Mouse (Mus musculus): ENCODE measurements around the gene Cd80.

The Cd80 gene

DNA sequence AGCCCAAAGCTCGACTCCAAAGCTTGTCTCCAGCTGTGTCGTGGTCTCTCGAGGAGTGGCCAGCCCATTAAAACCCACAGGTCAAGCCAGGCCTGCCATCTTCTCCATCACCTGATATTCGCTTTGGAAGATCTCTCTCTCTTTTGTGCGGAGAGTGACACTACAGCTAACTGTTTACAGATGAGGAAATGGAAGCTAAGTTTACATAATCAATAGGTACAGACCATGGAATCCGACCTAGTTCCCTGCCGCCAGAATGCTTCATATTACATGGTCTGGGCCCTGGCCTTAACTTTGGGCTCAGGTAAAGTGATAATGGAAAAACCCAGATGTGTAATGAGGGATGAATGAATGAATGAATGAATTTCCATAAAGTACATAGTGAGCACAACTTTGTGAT, 4.7 kb upstream of the Cd80 start:
- DNase-seq, result no peak

DNA sequence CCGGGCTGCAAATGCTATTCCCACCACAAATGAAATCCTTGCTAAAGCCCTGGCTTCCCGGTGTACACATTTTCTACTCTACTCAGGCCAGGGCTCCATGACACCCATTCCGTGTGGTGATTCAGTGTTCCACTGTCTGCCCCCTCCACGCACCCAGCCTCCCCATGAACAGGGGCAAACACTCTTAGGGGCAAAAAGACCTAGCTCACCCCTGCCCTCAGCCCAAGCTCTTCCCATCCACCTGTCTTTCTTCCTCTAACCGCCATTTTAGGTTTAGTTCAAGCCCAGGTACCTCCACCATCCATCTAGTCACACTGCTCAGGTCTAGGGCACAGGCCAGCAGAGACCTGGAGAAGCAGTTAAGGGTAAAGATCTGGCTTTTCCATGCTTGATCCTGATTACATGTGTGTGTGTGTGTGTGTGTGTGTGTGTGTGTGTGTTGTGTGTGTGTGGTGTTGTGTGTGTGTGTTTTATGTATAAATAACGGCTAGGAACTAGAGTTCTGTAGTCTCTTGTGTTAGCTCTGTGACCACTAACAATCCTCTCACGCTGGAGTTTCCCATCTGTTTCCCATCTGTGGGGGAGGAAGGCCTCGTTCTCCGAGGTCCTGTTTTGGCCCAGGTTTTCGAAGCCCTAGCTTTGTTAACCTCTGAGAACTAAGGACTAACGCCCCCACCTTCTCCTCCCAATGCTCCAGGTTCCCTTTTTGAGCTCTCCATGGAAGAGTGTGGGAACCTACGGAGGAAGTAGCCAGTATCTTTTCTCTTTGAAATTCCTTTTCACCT, 3.7 kb upstream of the Cd80 start:
- DNase-seq, result no peak

DNA sequence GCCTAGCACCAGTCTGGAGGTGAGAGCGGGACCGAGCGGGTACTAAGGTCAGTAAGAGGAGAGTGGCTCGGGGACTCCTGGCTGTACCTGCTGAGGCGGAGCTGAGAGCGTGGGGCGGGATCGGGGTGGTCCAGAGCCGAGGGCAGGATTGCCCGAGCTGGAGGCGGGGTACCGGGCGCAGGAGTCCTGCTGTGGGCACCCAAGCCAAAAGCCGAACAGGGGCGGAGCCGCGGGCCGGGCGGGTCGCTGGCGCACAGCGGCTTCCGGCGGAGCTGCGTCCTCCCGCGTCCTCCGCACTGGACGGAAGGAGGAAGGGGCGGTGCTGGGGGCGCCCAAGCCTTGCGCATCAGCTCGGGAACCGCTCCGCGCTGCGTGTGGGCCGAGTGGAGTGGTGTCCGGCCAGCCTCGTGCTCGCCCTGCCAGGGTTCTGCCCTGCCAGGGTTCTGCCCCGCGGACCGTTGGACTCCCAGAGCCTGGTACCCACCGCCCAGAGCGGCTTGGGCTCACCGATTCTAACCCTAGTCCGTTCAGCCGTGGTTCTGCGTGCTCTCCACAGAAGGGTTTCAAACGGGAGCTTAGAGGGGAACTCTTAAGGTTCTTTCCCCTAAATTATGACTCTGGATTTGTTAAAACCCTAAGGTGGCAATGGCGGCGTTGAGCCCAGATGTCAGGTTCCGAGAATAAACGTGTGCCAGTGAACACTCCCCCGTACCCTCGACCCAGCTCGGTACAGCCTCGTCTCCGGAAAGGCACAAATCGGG, 2.7 kb upstream of the Cd80 start, which contains the start of gene Adprh:
Gene Adprh, minus strand, starts transcription at position 262 of the 761 bp plus-strand sequence.
- DNase-seq, result peak; percentile 83 to 86

DNA sequence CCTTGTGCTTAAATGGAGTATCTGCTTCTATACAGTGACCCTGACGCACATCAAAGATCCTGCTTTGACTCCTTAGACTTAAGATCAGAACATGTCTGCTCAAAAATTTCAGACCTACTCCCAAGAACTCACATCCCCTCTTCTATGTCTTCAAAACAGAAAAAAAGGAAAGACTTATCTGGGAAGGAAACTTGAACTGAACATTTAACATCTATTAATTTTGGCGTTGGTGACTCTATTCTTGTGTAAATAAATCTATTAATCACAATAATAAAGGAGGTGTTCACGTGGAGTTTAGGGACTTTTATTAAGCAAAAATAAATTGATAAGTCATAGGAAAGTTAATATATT, 2.2 kb upstream of the Cd80 start:
- no peak for DNase-seq

DNA sequence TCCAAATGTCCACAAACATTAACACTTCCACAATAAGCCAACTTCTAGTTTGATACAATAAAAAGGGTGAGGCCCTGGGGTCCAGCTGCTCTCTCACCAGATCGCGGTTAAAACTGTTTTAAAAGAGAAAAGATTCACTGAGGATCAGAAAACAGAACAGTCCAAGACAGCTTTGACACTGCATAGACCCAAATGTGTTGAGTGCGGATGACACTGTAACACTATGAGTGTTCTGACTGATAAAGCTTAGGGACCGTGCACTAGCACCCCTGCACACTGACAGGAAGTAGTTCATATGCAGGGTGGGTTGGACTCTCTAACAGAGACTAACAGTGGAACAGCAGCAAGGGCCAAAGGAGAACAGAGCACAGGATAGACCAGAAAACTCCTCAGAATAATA, 1.4 kb upstream of the Cd80 start:
- DNase-seq, result no peak

DNA sequence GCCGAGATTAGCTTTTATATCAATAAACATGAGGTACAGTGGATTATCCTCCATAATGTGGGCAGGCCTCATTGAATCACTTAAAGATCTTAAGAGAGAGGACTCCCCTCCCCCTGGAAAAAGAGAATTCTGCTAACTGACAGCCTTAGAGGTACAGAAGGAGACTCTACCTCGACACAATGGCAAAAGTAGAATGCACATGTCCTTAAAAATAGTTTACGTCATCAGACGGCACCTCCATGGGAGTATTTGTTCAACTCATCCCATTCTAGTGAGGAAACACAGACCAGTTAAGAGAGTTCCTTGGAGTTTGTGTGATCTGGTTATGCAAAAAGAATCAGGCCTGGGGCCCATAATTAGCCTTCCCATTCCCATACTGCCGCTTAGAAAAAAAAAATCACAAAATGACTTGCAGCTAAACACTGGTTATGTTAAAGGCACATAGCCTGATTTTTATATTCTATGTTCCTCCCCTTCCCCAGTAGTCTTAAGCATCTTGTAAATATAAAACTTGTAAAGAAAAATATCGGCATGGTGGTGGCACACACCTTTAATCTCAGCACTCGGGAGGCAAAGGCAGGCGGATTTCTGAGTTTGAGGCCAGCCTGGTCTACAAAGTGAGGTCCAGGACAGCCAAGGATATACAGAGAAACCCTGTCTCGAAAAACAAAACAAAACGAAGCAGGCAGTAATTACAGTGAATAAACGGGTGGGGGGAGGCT, 667 bp upstream of the Cd80 start:
- no peak for DNase-seq

DNA sequence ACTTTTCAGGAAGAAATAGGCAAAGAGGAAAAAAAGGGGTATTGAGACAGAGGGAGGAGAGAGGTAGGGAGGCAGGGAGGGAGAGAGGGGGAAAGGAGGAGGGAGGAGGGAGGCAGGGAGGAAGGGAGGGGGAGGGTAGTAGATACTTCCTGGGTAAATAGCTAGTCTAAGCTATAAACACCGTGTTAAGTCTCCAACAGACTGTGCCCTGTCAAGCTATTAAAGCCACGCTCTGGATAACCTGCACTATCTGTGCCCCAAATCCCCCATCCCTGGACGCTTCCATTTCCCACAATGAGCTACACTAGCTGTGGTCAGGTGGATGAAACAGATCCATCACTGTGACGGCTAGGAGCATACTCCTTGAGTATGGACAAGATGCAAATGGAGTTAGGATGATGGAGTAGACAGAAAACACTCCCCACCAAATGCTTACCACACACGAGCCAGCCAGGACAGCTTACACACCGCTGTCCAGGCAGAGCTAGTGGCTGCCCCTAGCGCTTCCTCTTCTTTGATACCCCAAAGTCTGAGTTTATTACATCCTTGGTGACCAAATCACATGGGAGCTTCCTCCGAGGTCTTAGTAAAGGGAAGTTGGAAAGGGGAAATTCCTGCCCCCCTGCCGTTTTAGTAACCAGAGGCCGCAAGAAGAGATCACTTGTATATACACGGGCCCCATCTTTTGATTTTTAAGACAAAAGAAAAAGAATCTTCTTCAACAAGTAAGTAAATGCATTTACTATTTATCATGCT, 1.6 kb downstream of the Cd80 start:
- DNase-seq, result no peak

DNA sequence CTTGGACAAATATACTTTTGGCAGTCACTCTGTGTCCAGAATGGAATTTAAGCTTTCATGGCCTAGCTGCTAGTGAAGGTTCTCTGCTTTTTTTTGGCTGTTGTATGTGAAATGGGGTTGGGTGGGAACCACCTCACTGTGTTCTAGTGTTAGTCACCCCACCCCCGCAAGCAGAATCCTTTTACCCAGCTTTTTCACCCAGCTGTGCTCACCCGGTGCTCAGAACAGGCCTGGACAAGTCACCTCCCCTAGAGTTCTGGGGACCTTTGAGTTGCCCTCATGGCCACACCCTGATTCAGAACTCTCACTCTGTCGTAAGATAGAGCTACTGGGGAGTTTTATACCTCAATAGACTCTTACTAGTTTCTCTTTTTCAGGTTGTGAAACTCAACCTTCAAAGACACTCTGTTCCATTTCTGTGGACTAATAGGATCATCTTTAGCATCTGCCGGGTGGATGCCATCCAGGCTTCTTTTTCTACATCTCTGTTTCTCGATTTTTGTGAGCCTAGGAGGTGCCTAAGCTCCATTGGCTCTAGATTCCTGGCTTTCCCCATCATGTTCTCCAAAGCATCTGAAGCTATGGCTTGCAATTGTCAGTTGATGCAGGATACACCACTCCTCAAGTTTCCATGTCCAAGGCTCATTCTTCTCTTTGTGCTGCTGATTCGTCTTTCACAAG, 3.4 kb downstream of the Cd80 start:
- no peak for DNase-seq

DNA sequence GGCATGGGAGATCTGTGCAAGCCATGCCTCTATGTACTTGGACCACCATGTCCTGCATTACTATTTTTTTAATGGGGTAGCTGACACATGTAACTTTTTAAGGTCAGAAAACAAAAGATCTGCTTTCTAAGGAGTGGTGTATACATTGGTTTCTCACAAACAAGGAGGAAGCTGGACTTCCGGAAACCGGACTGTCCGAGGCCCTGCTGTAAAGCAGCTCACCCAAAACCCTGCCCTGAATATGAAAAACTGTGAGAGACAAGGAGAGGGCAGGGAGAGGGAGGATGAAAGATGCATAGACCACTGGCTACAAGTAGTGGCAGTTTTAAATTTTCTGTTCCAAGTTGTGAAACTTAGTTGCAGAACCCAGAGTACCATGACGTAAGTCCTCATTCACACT, 4.6 kb downstream of the Cd80 start:
- no peak for DNase-seq

DNA sequence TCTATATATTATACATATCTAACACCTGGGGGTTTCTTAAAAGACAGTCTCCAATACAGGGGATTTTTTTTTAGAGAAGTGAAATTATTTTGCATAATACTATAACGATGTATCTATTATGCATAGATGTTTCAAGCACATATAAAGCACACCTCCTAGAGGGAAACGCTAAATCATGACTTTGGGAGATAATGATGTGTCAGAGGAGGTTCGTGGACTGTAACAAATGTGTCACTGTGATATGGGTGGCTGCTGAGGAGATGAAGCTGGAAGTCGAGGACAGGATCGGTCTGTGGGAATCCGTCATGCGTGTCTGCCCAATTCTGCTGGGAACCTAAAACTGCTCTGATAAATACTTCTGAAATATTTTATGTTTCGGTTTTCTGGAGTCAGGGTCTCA, 6.4 kb downstream of the Cd80 start:
- DNase-seq, result no peak

DNA sequence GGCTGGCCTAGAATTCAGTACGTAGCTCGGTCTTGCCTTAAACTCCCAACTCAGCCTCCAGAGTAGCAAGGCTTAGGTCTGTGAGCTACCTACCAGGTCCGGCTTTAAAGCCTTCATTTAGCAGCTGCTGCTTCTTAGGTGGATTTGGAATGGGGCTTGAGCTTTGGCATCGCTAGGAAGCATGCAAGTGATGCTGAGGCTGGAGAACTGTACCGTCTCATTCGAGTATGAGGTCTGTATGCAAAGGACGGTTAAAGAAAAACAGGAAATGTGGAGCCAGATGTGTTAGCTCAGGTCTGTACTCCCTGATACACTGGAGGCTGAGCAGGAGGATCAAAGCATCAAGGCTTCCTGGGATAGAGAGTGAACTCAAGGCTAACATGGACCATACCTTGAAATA, 6.8 kb downstream of the Cd80 start:
- no peak for DNase-seq

DNA sequence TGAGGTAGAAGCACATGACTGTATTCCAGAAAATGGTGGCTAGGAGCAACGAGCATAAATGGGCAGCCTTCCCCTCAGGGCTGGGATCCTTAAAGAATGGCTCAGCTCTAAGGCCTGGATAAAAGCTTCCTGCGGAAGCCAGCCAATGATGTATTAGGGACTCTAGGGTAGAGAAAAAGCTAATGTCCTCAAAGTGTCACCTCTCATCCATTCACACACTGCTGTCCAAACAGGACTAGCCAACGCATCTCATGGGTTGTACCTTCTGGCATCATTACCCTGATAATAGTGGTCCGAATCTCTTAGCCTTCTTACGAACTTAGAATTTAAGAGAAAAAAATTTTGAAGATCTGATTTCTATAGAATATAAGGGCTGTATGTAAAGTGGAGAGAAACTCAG, 7.9 kb downstream of the Cd80 start:
- DNase-seq, result no peak

DNA sequence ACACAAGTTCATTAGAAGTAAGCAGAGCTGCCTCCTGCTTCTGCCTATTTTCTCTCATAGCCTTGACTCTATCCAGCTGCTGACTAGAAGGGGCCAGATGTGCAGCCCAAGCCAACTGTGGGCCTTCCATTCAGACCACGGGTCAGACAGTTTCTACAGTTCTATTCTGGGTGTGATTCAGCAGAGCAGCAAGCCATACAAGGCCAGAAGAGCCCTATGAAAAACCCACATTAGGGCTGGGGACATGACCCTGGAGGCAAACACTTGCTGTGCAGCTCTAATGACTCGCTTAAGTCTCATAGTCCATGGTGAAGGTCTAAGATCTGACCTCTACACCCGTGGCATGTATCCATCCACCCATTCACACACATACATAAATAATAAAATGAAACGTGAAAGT, 10.7 kb downstream of the Cd80 start:
- DNase-seq, result no peak

DNA sequence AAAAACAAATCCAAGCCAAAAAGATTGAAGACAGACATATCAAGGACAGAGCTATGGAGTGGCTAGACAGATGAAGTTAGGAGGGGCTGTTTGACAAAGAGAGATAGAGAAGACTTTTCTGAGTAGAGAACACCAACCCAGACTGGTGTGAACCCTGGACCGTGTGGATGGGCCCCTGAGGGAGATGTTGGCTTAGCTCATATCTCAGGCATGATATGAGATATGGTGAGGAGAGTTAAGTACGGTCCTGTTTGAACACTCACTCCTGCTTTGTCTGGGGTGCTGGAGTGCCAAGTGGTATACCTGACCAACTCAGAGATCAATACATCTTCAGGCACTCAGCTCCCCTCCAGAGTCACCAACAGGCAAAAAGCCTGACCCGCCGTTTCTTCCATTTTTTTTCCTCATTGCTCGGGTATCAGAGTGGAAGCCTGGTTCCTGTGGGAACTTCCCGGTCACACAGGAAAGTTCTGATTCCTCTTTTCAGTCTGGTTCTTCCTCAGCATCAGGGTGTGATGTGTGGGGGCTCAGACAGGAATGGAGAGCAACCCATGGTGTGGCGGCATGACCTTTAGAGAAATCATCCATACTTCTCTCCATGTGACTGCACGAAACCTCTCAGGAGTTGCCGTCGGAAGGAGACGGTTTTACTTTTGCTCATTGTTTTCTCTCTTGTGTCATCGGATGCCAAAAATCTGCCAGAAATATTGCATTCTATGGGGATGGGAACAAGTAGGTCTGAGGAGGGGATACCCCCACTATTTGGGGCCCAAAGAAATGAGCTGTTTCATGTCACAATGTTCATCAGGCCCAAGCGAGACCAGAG, 11.9 kb downstream of the Cd80 start:
- DNase-seq, result no peak

DNA sequence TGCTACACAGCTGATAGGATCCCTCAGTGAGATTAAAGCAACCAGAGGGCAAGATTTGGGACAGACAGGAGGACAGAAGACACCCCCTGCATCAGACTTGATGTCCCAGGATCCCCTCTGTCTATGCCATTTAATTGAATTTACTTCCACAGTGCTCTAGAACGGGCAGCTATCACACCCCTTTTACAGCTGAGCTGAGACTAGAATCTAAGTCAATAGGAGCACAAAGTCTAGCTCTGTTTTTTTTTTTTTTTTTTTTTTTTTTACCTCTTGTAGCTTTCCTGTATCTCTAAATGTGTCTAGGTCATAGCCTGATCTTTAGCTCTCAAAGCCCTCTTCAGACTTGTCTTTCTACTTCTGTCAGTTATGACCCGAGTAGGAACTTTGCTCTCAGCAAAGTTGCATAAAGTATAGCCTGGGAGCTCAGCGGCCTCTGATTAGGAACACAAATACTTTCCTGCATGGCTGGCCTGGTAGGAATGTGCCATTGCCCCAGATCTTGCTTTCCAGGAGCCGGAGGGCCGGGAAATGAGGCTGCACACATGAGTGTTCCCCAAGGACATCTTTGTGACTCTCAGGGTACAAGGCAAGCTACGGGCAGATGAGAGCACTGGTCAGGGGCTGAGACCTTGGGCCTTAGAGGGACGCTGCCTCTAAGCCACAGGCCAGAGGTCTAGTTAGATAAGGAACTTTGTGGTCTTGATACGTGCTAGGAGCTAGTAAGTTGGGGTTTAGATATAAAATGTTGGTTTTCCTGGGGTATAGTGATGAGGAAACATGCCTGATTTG, 12.8 kb downstream of the Cd80 start:
- no peak for DNase-seq

DNA sequence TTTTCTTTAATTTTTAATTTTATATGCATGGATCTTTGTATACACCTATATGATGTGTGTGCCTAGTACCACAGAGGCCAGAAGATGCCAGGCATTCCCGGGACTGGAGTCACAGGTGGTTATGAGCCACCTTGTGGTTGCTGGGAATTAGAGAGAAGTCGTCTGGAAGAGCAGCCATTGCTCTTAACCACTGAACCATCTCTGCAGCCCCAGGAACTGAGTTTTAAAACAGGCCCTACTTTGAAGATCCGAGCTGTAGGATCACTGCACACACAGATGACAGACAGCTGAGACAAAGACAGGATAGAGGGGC, 13.3 kb downstream of the Cd80 start:
- no peak for DNase-seq

DNA sequence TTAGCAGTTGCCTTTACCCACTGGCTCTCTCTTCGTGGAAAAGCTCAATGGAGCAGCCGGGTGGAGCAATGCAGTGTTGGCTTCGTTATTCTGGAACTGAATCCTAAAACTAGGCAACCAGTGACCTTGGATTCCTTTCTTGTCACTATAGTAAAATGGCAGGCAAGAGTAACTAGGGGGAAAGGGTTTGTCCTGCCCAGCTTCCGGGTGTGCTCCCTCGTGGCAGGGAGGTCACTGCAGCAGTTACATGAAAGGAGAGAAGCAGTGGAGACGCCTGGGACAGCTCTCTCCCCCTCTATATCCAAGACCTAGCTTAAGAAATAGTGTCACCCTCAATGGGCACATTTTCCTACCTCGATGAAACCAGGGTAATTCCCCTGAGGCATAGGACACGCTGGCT, 14.1 kb downstream of the Cd80 start:
- no peak for DNase-seq

DNA sequence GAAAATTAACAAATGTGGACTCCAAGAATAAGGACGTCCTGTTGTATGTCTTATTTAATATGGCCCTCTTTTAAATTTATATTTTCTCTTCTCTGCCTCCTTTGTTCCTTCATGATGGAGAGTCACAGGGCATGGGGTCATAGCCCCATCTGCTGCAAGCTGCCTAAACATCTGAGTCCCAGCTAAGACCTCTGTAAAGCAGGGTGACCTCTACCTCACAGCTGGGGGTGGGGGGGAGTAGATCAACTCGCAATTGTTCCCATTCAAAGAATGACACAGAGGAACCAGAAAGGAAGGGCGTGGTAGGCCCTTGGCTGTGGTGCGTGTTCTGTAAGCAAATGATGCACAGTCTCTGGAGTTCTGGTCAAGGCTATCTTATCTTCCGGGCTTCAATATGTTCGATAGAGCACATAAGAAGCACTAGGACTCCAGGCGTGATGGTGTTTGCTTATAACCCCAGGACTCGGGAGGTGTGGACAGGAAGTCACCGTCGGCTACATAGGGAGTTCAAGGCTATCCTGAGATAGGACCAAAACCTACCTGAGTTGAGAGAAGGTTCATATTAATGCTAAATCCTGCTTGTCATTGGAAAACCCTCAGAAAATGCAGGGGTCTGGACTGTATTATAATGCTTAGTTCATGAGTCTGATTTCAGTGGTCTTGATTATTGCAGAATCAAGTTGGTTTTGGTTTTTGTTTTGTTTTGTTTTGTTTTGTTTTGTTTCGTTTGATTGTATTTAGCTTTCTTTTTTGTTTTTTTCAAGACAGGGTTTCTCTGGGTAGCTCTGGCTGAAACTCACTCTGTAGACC, 16.5 kb downstream of the Cd80 start:
- no peak for DNase-seq

DNA sequence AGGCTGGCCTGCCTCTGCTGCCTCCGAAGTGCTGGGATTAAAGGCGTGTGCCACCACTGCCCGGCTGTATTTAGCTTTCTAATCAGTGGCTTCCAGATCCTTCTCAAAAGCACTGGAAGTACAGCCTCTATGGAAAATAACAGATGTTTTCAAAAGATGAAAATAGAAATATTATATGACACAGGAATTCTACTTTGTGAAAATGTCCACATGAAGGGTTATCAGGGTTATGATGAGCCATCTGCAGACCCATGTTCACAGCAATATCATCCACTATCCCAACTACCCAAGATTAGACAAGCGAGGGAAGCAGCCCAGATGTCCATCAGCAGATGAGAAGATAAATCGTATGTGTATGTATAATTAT, 17.1 kb downstream of the Cd80 start:
- DNase-seq, result no peak

DNA sequence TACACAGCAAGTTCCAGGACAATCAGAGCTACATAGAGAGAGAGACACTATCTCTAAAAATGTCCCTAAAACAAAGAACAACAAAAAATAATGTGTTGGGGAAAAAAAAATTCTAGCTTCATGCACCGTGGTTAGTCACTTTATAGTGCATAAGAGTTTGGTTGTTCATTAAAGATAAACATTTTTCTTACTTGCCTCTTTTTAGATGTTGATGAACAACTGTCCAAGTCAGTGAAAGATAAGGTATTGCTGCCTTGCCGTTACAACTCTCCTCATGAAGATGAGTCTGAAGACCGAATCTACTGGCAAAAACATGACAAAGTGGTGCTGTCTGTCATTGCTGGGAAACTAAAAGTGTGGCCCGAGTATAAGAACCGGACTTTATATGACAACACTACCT, 18.3 kb downstream of the Cd80 start:
- DNase-seq, result no peak

Data from thymus, postnatal 36 days (tissue).